Mouse (Mus musculus) heart, adult 2 months (tissue): ENCODE results near the gene Slc35e1. TPM values are rescaled to one million over a fixed set of nuclear protein-coding genes. Genes with fewer than 3 reads are reported as not detected.

ENCODE experiments used
- DNase-seq, 2 experiments: peaks; one replicate each; pipeline ENCODE4 v3.0.0; 2021
- H3K27ac ChIP-seq: fragments of 200-600 bp; 2 replicates; pipeline ENCODE4 v1.8.1; 2022
- H3K27me3 ChIP-seq: fragments of 200-500 bp; 2 replicates; pipeline ENCODE4 v1.6.1; 2012; ENCODE audit warnings: mild to moderate bottlenecking, low read length, inconsistent platforms, mixed read lengths; ENCODE audit not compliant: control insufficient read depth, insufficient read depth
- H3K36me3 ChIP-seq: fragments of 200-500 bp; 2 replicates; pipeline ENCODE4 v1.6.1; 2012; ENCODE audit warnings: low read length, inconsistent platforms; ENCODE audit not compliant: control insufficient read depth, insufficient read depth
- H3K4me1 ChIP-seq: fragments of 200-500 bp; 2 replicates; pipeline ENCODE4 v1.6.1; 2011; ENCODE audit warnings: low read length; ENCODE audit not compliant: control insufficient read depth, insufficient read depth
- H3K4me3 ChIP-seq: fragments of 200-600 bp; 2 replicates; pipeline ENCODE4 v1.8.1; 2022
- H3K79me2 ChIP-seq: fragments of 200-500 bp; replicated peaks from 2 replicates; pipeline ENCODE4 v1.6.1; 2012; ENCODE audit warnings: mild to moderate bottlenecking, inconsistent platforms, low read length, moderate library complexity, mixed read lengths; ENCODE audit not compliant: control insufficient read depth, insufficient read depth
- H3K9ac ChIP-seq: fragments of 200-500 bp; 2 replicates; pipeline ENCODE4 v1.6.1; 2012; ENCODE audit warnings: low read depth, mild to moderate bottlenecking, control low read depth, inconsistent platforms, low read length, mixed read lengths
- CTCF ChIP-seq: fragments of 200-600 bp; IDR thresholded peaks from 2 replicates; pipeline ENCODE4 v1.8.1; 2022; ENCODE audit warnings: antibody characterized with exemption, mild to moderate bottlenecking, moderate library complexity
- EP300 ChIP-seq: fragments of 200-500 bp; IDR thresholded peaks from 2 replicates; pipeline ENCODE4 v1.6.1; 2011; ENCODE audit warnings: low read depth, low read length, control low read depth; ENCODE audit not compliant: insufficient read depth
- POLR2A ChIP-seq: fragments of 200-500 bp; IDR thresholded peaks from 2 replicates; pipeline ENCODE4 v1.6.1; 2011; ENCODE audit warnings: mild to moderate bottlenecking, low read depth, low read length, control low read depth; ENCODE audit not compliant: insufficient read depth
- WGBS: fragments of 180-500 bp; shearing (Covaris S2); methylation state at CpG from one replicate; pipeline ENCODE4 v1.1.7; 2018; 5-methylcytosine and 5-hydroxymethylcytosine counted together
- intact Hi-C: fragments of 180-260 bp; cut with DNase I; formaldehyde crosslinking; loops from one replicate; pipeline ENCODE4 v1.15.1; 2025
- polyA plus RNA-seq: library from polyadenylated mRNA; depleted of rRNA; stranded (reverse); fragments of >200 nt; gene quantifications from 2 replicates; pipeline ENCODE4 v1.2.3, GENCODE M21; 2012
- total RNA-seq, 2 experiments: library from RNA; stranded (reverse); gene quantifications; 2 replicates each; pipeline ENCODE4 v1.2.3; 2021

The Slc35e1 gene
- total and polyA plus RNA-seq, 3 experiments, result 68.0 to 85.7 (median 83.2) TPM

DNA sequence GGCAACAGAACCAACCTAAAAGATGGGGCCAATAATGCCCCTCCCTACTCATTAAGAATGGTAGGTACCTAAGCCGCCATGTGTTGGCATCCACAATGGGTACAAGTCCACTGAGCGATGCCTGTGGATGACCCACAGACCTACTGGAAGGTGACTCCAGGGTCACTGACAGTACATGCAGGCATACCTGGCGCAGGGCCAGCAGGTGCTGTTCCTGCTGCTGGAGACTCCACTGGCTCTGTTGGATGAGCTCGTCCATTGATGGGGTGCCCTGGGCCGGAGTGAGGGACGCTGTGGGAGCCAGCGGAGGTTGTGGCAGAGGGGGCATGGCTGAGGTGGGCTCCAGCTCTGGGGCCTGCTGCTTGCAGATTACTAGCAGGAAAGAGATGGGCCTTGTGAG is 21.7 kb downstream of the Slc35e1 start:
- H3K27ac ChIP-seq, result no peak overlapping the region
- TF ChIP-seq EP300 (no peak), POLR2A (no peak), CTCF (no peak)
- no peaks in the 10 kb centered on the region for H3K27me3 ChIP-seq
- peaks cover 4% of the 10 kb centered on the region for H3K36me3 ChIP-seq
- peaks cover 3% of the 10 kb centered on the region for H3K4me1 ChIP-seq
- H3K9ac ChIP-seq, result no peak overlapping the region
- intact Hi-C loops, result loop anchor here (10.0 kb wide), 1 partner anchor 254 kb away; the partner anchor contains the start of gene Sin3b
- no peaks in the 10 kb centered on the region for H3K79me2 ChIP-seq
- 87% methylated on average over 7 of the region's 7 CpGs for WGBS
- no peak overlapping the region for H3K4me3 ChIP-seq
- no peak for DNase-seq

- H3K36me3 ChIP-seq, result peaks cover 4% of the 10 kb centered on the region
- no peaks in the 10 kb centered on the region for H3K79me2 ChIP-seq
- H3K27ac ChIP-seq, result no peak overlapping the region
- intact Hi-C loops, result loop anchor here (10.0 kb wide), 1 partner anchor 255 kb away; the partner anchor contains the start of gene Sin3b
- H3K9ac ChIP-seq, result no peak overlapping the region
- TF ChIP-seq CTCF (no peak), EP300 (no peak), POLR2A (no peak)
- H3K4me1 ChIP-seq, result peaks cover 2% of the 10 kb centered on the region; the same call in 1 of the 2 replicates
- WGBS, result 92% methylated on average over 8 of the region's 8 CpGs
- DNase-seq, result no peak
- no peak overlapping the region for H3K4me3 ChIP-seq
- H3K27me3 ChIP-seq, result no peaks in the 10 kb centered on the region
Measured at GRCm38 (mm10) chr8:72469984-72470383, 22.4 kb downstream of the Slc35e1 start.

DNA sequence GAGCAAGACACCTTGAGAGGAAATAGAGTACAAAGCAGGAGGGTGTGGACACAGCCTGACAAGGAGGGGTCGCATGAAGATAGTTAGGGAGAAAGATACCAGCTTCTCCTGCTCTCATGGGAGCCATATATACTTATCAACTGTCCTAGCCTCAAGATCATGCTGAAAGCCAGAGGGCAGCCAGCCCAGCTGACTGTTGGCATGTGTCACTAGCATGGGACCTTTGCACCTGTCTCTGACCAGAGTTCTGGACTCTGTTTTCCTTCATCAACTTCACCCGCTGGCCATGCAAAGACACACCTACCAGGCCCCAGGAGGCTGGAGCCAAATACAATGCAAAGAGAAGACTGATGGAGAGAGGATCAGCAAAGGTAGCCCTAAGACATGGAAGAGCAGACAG is 23.2 kb downstream of the Slc35e1 start:
- intact Hi-C loops, result no loop called here
- Histone ChIP-seq H3K79me2 (no peaks in the 10 kb centered on the region), H3K36me3 (peaks cover 4% of the 10 kb centered on the region), H3K27me3 (no peaks in the 10 kb centered on the region), H3K9ac (no peak overlapping the region), H3K27ac (no peak overlapping the region), H3K4me1 (peaks cover 2% of the 10 kb centered on the region; the same call in 1 of the 2 replicates), H3K4me3 (no peak overlapping the region)
- TF ChIP-seq POLR2A (no peak), CTCF (no peak), EP300 (no peak)
- WGBS, result 68% methylated on average over 2 of the region's 2 CpGs
- no peak for DNase-seq

DNA sequence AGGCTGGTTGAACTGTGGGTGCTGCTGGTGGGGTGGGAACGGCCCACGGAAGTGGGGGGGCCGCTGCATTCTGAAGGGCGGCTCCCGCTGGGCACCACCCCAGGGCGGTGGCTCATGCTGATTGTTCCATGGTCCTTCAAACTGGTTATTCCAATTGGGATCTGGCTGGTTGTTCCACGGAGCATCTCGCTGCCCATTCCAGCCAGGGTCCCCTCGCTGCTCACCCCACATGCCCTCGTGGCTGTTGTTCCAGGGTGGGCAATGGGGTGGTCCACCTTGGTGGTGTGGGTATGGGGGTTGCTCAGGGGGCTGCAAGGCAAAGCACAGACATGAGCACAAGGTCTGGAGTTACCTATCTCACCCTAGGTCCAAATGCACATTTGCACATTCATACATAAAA is 28.2 kb downstream of the Slc35e1 start:
- no peaks in the 10 kb centered on the region for H3K79me2 ChIP-seq
- H3K9ac ChIP-seq, result no peak overlapping the region
- WGBS, result 95% methylated on average over 10 of the region's 10 CpGs
- intact Hi-C loops, result no loop called here
- no peak overlapping the region for H3K4me3 ChIP-seq
- DNase-seq, result no peak
- H3K36me3 ChIP-seq, result no peaks in the 10 kb centered on the region
- H3K4me1 ChIP-seq, result no peaks in the 10 kb centered on the region
- H3K27ac ChIP-seq, result no peak overlapping the region
- no peaks in the 10 kb centered on the region for H3K27me3 ChIP-seq
- TF ChIP-seq POLR2A (no peak), EP300 (no peak), CTCF (no peak)

- Histone ChIP-seq H3K36me3 (no peaks in the 10 kb centered on the region), H3K79me2 (no peaks in the 10 kb centered on the region), H3K4me3 (no peak overlapping the region), H3K9ac (no peak overlapping the region), H3K27ac (no peak overlapping the region), H3K4me1 (no peaks in the 10 kb centered on the region), H3K27me3 (no peaks in the 10 kb centered on the region)
- TF ChIP-seq CTCF, result no peak
- TF ChIP-seq EP300, result no peak
- TF ChIP-seq POLR2A, result no peak
- DNase-seq, result no peak
- intact Hi-C loops, result no loop called here
- 89% methylated on average over 4 of the region's 4 CpGs for WGBS
Measured at GRCm38 (mm10) chr8:72459881-72460533, 32.4 kb downstream of the Slc35e1 start.

- H3K27ac ChIP-seq, result no peak overlapping the region
- intact Hi-C loops, result no loop called here
- H3K36me3 ChIP-seq, result no peaks in the 10 kb centered on the region
- no peaks in the 10 kb centered on the region for H3K27me3 ChIP-seq
- H3K4me1 ChIP-seq, result no peaks in the 10 kb centered on the region
- H3K9ac ChIP-seq, result no peak overlapping the region
- DNase-seq, result no peak
- H3K4me3 ChIP-seq, result no peak overlapping the region
- no peaks in the 10 kb centered on the region for H3K79me2 ChIP-seq
- WGBS, result 85% methylated on average over 6 of the region's 6 CpGs
- TF ChIP-seq CTCF (no peak), EP300 (no peak), POLR2A (no peak)
Measured at GRCm38 (mm10) chr8:72458457-72458856, 34.0 kb downstream of the Slc35e1 start.
